Mouse (Mus musculus) spleen, embryonic (tissue): ENCODE results near the gene Pcgf2.
"Not testable (repeated sequence)": the region's sequence is repeated elsewhere in the genome, so short reads cannot be mapped to it uniquely, and the experiment has no call there.

Experiments used
- CTCF ChIA-PET: fragments of 350-600 bp; sonication (Branson Sonifier 250); formaldehyde crosslinking; loops from one replicate; lab custom pipeline; 2022; lab: Charles Lee

Gene Pcgf2

DNA sequence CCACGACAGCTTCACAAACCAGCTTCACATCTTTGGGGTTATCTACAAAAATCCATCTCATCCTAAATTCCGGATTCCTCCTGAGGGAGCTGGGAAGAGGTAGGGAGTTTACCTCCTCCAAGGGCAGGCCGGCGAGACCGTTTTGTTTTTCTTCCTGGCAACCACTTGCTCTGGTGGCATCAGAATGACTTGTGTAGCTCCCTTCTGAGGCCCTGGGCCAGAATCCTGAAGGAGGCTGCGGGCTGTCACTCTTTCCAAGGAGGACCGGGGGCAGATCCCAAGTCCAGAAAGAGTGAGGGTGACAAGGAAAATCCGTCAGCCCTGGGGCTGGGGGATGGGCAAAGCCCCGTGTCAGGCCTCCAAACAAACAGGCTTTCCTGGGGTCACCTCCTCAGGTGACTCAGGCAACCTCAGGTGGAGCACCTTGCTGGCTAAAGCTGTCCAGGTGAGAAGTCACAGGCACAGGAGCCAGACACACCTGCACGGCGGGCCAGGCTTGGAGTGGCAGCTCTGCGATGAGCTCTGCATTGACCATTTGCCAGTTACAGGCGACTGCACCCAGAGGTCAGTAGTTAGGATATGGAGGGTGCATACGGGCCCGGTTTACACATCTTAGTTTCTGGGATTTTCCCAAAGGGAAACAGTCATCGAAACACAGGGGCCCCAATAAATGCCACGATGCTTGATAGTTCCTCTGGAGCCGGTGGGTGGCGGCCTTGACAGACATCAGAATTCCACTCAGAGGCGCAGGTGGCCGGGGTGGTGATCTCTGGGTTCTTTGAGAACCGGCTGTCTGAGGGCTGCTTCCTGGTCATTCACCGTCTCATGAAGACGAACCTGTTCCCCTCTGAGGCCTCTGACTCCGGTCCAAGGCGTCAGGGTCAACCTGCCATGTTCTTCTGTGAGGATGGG, 17.3 kb upstream of the Pcgf2 start:
- CTCF ChIA-PET: interaction anchor here (0.8 kb wide), 1 partner anchor 9 kb away, joined by 3 read pairs; no protein-coding TSS in a partner anchor

GRCm38 (mm10) chr11:97716021-97716420, 15.7 kb upstream of the Pcgf2 start:
- CTCF ChIA-PET: no interaction called here

DNA sequence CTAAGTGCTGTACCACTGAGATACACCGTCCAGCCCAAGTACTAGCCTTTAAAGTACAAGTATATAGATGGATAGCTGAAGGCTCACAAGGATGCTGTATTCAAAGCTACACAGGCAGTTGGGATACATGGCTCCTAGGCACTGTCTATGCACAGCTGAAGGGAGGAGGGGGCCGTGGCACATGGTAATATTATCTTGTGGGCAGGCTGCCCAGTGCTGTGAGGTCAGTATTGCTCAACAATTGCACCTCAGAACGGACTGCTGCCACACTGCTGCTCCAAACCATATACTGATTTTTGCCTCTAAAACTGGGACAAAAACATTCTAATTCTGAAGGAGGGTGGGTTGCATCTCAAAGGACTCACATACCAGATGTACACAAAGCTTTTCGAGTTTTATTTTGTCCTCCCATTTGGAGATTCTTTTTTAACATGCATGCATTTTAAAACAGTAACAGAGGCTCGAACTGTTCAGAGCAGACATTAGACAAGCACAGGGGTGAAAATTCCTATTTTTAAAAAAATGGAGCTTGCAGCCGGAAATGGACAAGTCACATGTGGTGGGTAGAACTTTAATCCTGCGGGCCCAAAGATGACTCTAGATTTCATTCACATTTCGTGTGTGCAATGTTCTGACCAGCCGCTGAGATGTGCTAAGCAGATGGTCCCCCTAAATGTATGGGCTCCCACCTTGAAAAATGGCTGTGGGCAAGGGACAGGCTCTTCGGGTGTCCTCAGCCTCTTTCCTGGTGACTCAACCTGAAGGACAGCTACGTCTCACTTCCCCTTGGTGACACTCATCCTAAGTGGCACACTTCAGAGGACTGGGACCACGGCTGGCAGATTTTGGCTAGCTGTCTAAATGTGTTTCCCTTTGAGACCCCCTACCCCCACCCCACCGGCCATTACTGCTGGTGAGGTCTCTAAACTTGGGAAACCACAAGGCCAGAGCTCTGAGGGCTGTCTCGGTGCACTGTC, 14.8 kb upstream of the Pcgf2 start:
- CTCF ChIA-PET: interaction anchor here (0.6 kb wide), 1 partner anchor 23 kb away, joined by 5 read pairs; no protein-coding TSS in a partner anchor

DNA sequence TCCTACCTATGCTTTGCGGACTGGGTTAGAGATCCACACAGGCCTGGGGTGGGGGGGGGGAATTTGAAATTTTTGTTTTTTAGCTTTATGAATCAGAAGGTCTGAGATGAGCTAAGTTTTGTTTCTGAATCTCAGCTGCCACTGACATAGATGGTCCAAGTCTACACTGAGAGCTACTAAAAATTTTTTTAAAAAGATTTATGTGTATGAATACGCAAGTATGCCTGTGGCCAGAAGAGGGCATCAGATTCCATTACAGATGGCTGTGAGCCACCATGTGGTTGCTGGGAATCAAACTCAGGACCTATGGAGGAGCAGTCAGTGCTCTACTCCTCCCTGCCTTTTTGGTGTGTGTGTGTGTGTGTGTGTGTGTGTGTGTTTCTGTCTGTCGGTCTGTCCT, 14.1 kb upstream of the Pcgf2 start:
- CTCF ChIA-PET: interaction anchor here (0.6 kb wide), 1 partner anchor 56 kb away, joined by 3 read pairs; no protein-coding TSS in a partner anchor

- CTCF ChIA-PET: interaction anchor here (0.6 kb wide), 1 partner anchor 57 kb away, joined by 3 read pairs; no protein-coding TSS in a partner anchor
Observed at GRCm38 (mm10) chr11:97713896-97714295, 13.6 kb upstream of the Pcgf2 start.

GRCm38 (mm10) chr11:97712286-97712685, 12.0 kb upstream of the Pcgf2 start:
- CTCF ChIA-PET: no interaction called here

- CTCF ChIA-PET: no interaction called here
Observed at GRCm38 (mm10) chr11:97711200-97711900, 11.1 kb upstream of the Pcgf2 start.

DNA sequence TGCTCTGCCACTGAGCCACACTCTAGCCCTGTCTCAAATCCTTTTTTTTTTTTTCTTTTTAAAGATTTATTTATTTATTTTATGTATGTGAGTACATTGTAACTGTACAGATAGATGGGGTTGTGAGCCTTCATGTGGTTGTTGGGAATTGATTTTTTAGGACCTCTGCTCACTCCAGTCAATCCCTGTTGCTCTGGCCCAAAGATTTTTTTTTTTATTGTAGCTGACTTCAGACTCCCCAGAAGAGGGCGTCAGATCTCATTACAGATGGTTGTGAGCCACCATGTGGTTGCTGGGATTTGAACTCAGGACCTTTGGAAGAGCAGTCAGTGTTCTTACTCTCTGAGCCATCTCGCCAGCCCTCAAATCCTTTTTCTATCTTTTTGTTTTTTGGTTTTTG, 9.8 kb upstream of the Pcgf2 start:
- CTCF ChIA-PET: not testable (repeated sequence)

GRCm38 (mm10) chr11:97703039-97703826, 2.9 kb upstream of the Pcgf2 start, which contains the start of gene Psmb3:
TSS of gene Psmb3 (plus strand) at chr11:97703399.
- CTCF ChIA-PET: interaction anchor here (0.6 kb wide), 1 partner anchor 338 kb away, joined by 3 read pairs; no protein-coding TSS in a partner anchor

DNA sequence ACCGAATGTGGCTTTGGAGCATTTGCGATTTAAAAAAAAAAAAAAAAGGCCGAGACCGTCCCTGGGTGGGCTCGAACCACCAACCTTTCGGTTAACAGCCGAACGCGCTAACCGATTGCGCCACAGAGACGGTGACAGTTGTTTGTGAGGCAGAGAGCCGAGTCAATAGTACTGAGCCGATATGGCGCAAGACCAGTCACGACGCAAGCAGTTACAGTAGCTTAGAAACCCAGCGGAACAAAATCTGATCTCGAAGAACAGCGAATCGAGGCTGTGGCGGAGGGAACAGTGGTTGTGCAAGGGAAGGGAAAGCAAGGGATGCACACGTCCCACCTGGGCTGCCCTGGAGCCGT, 2.1 kb upstream of the Pcgf2 start:
- CTCF ChIA-PET: interaction anchor here (0.7 kb wide), 1 partner anchor 83 kb away, joined by 3 read pairs; no protein-coding TSS in a partner anchor

GRCm38 (mm10) chr11:97701581-97702392, 1.5 kb upstream of the Pcgf2 start:
- CTCF ChIA-PET: interaction anchor here (0.7 kb wide), 1 partner anchor 83 kb away, joined by 3 read pairs; no protein-coding TSS in a partner anchor

DNA sequence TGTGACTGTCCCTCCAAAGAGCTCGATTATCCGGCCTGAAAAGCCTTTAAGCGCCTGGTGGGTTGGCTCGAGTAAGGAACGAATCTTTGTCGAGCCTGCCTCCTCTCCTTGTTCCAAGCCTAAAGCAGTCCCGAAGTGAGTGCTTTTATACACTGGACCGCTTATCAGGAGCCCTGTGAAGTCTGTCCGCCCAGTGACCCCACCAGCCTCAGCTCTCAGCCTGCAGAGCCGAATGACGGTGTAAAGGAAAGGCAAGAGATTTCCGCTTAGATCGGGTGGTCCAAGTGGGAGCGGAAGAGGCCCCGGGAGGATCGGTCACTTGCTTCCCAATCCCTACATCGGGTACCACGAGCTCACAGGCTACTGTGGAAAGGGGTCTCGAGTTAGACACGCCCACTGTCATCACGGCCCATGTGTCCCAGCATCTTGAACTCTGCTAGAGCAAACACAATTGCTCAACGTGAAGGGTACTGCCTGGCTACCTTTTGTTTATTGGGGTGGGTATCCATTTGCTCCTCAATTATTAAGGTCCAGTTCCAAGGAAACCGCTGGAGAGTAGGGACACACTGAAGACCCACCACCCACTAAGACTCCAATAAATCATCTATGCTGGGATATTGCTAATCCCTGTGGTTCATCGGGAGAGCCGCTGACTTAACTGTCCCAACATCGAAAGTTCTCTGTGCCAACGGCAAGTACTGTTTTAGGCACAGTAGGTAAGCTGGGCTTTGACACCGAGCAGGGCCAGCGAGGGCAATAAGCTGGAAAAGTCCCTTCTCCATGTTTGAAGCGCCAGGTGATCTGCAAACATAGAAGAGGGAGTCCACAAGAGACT, 666 bp upstream of the Pcgf2 start:
- CTCF ChIA-PET: interaction anchor here (0.6 kb wide), 1 partner anchor 1055 kb away, joined by 9 read pairs; no protein-coding TSS in a partner anchor

DNA sequence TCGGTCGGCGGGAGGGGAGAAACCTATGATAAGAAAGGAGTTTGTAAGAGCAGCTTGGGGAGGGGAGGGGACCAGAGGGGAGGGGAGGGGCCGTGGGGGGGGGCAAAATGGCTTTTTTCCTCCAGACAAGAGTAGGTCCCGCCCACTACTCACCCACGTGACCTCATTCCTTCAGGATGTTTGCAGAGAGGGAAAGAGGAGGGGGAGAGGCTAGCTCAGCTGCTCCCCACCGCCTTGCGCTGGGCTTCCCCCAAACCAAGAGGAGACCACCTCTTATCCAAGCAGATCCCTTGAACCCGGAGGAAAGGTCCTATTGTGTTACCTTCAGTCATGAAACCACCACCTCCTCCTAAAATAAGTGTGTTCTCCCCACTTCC, 683 bp downstream of the Pcgf2 start:
- CTCF ChIA-PET: interaction anchor here (1.5 kb wide), 1 partner anchor 17 kb away, joined by 3 read pairs; no protein-coding TSS in a partner anchor

- CTCF ChIA-PET: interaction anchor here (0.5 to 1.5 kb wide), 2 partner anchors 17 to 51 kb away, joined by 3 to 5 read pairs; no protein-coding TSS in a partner anchor
Observed at GRCm38 (mm10) chr11:97698741-97699611, 1.3 kb downstream of the Pcgf2 start.

DNA sequence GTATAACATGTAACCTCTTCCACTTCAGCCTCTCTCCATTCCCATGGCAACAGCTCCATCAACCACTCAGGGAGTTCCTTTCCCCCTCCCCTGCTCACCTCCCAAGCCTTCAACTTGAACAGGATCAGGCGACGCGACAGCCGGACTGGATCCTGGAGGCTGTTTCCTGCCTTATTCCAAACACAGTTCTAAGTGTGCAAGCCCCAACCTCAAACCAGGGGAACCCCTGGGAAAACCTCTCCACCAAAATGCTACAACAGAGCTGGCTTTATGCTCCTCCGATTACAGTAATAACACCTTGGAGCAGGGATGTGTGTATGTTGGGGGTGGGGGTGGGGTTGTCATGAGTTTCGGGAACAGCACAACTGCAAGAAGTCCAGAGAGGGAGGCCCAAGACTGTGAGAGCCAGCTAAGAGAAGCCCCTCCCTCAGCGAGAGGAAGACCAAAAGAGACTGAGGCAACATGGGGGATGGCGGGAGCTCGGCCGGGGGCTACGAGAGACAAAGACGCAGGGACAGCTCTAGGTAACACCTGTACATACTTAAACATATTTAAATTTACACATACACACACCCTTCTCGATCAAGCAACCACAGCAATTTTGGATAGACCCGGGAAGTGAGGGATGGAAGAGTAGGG, 2.3 kb downstream of the Pcgf2 start:
- CTCF ChIA-PET: interaction anchor here (0.6 to 1.5 kb wide), 2 partner anchors 16 to 83 kb away, joined by 3 read pairs; no protein-coding TSS in a partner anchor

- CTCF ChIA-PET: interaction anchor here (0.6 kb wide), 1 partner anchor 84 kb away, joined by 3 read pairs; no protein-coding TSS in a partner anchor
Observed at GRCm38 (mm10) chr11:97697199-97697890, 3.0 kb downstream of the Pcgf2 start.
